Mouse (Mus musculus) intestine, embryonic 14.5 days (tissue): ENCODE data around the gene Ackr3. TPM values are rescaled to one million over a fixed set of nuclear protein-coding genes. Genes with fewer than 3 reads are reported as not detected.

ENCODE experiments used
- ATAC-seq: fragments of 200-750 bp; cut with Nextera tagmentation; replicated peaks from 2 replicates; pipeline ENCODE4 v1.8.0; 2017; ENCODE audit warnings: low read depth, moderate number of reproducible peaks, moderate TSS enrichment, moderate library complexity; ENCODE audit not compliant: low FRiP score, low TSS enrichment
- DNase-seq: peaks from one replicate; pipeline ENCODE4 v3.0.0-alpha.2; 2018; ENCODE audit warnings: low spot score
- H3K27ac ChIP-seq: fragments of 300-500 bp; sonication (generic); 2 replicates; pipeline ENCODE4 v1.5.1; 2014; ENCODE audit warnings: low read depth, mild to moderate bottlenecking, control low read depth
- H3K27me3 ChIP-seq: fragments of 300-500 bp; sonication (generic); replicated peaks from 2 replicates; pipeline ENCODE4 v1.6.1; 2014; ENCODE audit warnings: low read length, control low read depth; ENCODE audit not compliant: control insufficient read depth, insufficient read depth
- H3K36me3 ChIP-seq: fragments of 300-500 bp; sonication (generic); 2 replicates; pipeline ENCODE4 v1.6.1; 2014; ENCODE audit warnings: low read length, control low read depth; ENCODE audit not compliant: control insufficient read depth, insufficient read depth
- H3K4me1 ChIP-seq: fragments of 300-500 bp; sonication (generic); replicated peaks from 2 replicates; pipeline ENCODE4 v1.6.1; 2014; ENCODE audit warnings: low read length, control low read depth, mixed read lengths; ENCODE audit not compliant: control insufficient read depth, insufficient read depth
- H3K4me2 ChIP-seq: fragments of 300-500 bp; sonication (generic); 2 replicates; pipeline ENCODE4 v1.6.1; 2014; ENCODE audit warnings: low read length
- H3K4me3 ChIP-seq: fragments of 300-500 bp; sonication (generic); 2 replicates; pipeline ENCODE4 v1.5.1; 2014; ENCODE audit warnings: low read depth, low read length, control low read depth, mixed read lengths
- H3K9ac ChIP-seq: fragments of 300-500 bp; sonication (generic); 2 replicates; pipeline ENCODE4 v1.6.1; 2014; ENCODE audit warnings: mild to moderate bottlenecking, low read length
- H3K9me3 ChIP-seq: fragments of 300-500 bp; sonication (generic); 2 replicates; pipeline ENCODE4 v1.6.1; 2016; ENCODE audit warnings: low read length, control low read depth; ENCODE audit not compliant: control insufficient read depth
- WGBS: fragments of 180-500 bp; shearing (Covaris S2); extraction: QIAGEN DNeasy Blood & Tissue Kit; methylation state at CpG from one replicate; pipeline ENCODE4 v1.1.7; 2014; 5-methylcytosine and 5-hydroxymethylcytosine counted together
- polyA plus RNA-seq: library from polyadenylated mRNA; unstranded; fragments of >200 nt; fragmentation: Nextera tagmentation; extraction: Ambion mirVana; gene quantifications from 2 replicates; pipeline ENCODE4 v1.2.1, GENCODE M21; 2014

The Ackr3 gene
- polyA plus RNA-seq, 1 experiment from 2014 or later, result 19.9 TPM

- Histone ChIP-seq H3K4me1 (peaks cover 5% of the 10 kb centered on the region; the same call in 1 of the 2 replicates), H3K27ac (no peak overlapping the region), H3K27me3 (no peaks in the 10 kb centered on the region), H3K9ac (no peak overlapping the region), H3K4me2 (no peak overlapping the region), H3K36me3 (no peaks in the 10 kb centered on the region), H3K4me3 (no peak overlapping the region), H3K9me3 (no peaks in the 10 kb centered on the region)
- ATAC-seq (no peak), DNase-seq (no peak)
- 59% methylated on average over 8 of the region's 8 CpGs for WGBS
These were observed 58.6 kb downstream of the Ackr3 start for GRCm38 (mm10) chr1:90262380-90262779.

Other genes starting within 250 kb of the Ackr3 start
- not detected in 2 replicates for gene Asb18, start 189.3 kb upstream of the Ackr3 start, polyA plus RNA-seq
- 0.22 and 0.51 TPM in 2 replicates for gene Iqca, start 50.6 kb upstream of the Ackr3 start, polyA plus RNA-seq